Mouse (Mus musculus): ENCODE data around the gene Cavin2.

GRCm38 (mm10) chr1:51243869-51244268 is 45.1 kb upstream of the Cavin2 start:
- TF ChIP-seq POLR2A (IDR thresholded peaks at IDR 0.05; ENCODE audit: low read depth, low read length) (no peak), MXI1 (IDR thresholded peaks at IDR 0.05; ENCODE audit: low read depth, low read length) (no peak), CTCF (conservative IDR thresholded peaks at IDR 0.05 in 1 of 2, IDR thresholded peaks at IDR 0.05 in 1 of 2; ENCODE audit: low read depth in 2 of 2, low read length in 2 of 2) (no peak), TBP (conservative IDR thresholded peaks at IDR 0.05; ENCODE audit: low read depth, low read length) (no peak), E2F4 (IDR thresholded peaks at IDR 0.05; ENCODE audit: insufficient replicate concordance, low read depth, low read length) (no peak), EP300 (IDR thresholded peaks at IDR 0.05; ENCODE audit: low read length) (no peak), UBTF (IDR thresholded peaks at IDR 0.05; ENCODE audit: low read depth, low read length) (no peak), CHD1 (IDR thresholded peaks at IDR 0.05; ENCODE audit: low read depth, low read length) (no peak), SIN3A (IDR thresholded peaks at IDR 0.05; ENCODE audit: low read length) (no peak), POLR2AphosphoS2 (IDR thresholded peaks at IDR 0.05; ENCODE audit: low read depth, low read length) (no peak), HCFC1 (IDR thresholded peaks at IDR 0.05; ENCODE audit: low read depth, low read length) (no peak)
